Mouse (Mus musculus): Measurements from ENCODE around the gene Kbtbd13. TPM values are rescaled to one million over a fixed set of nuclear protein-coding genes. Genes with fewer than 3 reads are reported as not detected.
A peak's percentile ranks its signal among the peaks of the same experiment; 100 is the strongest.

Kbtbd13 gene
- polyA plus RNA-seq, 1 experiment from 2014 or later: 0.83 TPM

DNA sequence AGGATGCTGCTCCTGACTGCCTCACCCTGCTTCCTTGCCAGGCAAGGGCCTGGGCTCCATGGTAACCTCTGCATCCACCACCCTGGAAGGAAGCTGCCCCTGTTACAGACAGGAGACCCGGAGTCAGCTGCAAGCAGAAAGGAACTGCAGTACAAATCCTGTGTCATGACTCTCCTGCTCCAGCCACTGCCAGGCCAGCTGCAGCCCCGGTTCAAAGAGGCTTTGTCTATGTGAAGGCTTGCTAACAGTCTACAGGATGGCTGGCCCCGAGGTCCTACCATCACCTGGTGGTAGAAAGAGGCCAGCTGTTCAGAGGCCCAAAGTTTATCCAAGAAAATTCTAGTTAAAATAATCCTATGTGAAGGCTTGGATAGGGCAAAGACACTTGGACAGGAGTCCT, 19.9 kb upstream of the Kbtbd13 start:
- H3K4me1 ChIP-seq: no peaks in the 10 kb centered on the region
- no peak overlapping the region for H3K4me3 ChIP-seq
- H3K9me3 ChIP-seq (replicated peaks): no peaks in the 10 kb centered on the region
- 72% methylated on average over 3 of the region's 3 CpGs for WGBS
- no peak for DNase-seq (ENCODE audit: low spot score)
- no peaks in the 10 kb centered on the region for H3K27me3 ChIP-seq (ENCODE audit: low read depth, poor library complexity, severe bottlenecking)
- no peaks in the 10 kb centered on the region for H3K36me3 ChIP-seq
- H3K27ac ChIP-seq: no peak overlapping the region

DNA sequence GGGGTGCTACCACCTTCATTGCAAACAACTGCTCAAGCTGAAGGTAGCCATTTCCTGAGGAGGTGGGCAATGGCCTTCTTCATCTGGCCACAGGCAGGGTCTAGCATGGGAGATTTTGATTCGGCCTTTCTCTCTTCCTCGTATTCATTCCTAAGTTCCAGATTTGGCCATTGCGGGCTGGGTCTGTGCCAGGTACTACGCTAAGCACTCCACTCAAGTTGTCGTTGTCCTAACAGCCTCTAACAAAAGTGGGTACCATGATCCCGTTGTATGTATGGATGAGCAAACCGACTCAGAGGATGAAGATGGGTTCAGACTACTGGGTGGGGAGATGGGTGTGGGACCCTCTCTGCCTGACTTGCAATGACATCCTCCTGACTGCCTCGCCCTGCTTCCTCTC, 18.9 kb upstream of the Kbtbd13 start:
- H3K9me3 ChIP-seq (replicated peaks): no peaks in the 10 kb centered on the region
- no peaks in the 10 kb centered on the region for H3K4me1 ChIP-seq
- H3K36me3 ChIP-seq: no peaks in the 10 kb centered on the region
- H3K27me3 ChIP-seq (ENCODE audit: low read depth, poor library complexity, severe bottlenecking): no peaks in the 10 kb centered on the region
- no peak overlapping the region for H3K4me3 ChIP-seq
- no peak for DNase-seq (ENCODE audit: low spot score)
- H3K27ac ChIP-seq: no peak overlapping the region
- WGBS: 96% methylated on average over 8 of the region's 8 CpGs

DNA sequence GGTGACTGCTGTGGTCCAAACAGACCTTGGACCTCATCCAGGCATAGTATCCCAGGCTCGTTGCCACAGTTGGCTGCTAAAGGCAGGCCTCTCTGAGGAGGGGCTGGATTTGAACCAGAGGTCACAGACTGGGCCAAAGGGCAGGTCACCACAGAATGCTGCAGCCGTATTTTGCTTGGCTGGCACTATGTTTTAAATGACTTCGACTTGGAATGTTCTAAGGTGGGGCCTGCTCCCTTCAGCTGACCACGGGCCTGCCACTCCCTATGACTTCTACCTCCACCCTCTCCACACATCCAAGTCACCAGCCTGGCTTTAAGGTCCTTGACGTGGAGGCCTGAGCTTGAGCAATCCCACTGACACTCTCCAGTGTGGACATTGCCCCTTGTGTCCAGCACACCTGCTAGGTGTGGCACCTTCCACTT, 17.4 kb upstream of the Kbtbd13 start:
- Histone ChIP-seq H3K4me3 (no peak overlapping the region), H3K27ac (no peak overlapping the region), H3K36me3 (no peaks in the 10 kb centered on the region), H3K9me3 (replicated peaks) (no peaks in the 10 kb centered on the region), H3K4me1 (no peaks in the 10 kb centered on the region), H3K27me3 (ENCODE audit: low read depth, poor library complexity, severe bottlenecking) (no peaks in the 10 kb centered on the region)
- no peak for DNase-seq (ENCODE audit: low spot score)
- WGBS: 74% methylated on average over 5 of the region's 5 CpGs

DNA sequence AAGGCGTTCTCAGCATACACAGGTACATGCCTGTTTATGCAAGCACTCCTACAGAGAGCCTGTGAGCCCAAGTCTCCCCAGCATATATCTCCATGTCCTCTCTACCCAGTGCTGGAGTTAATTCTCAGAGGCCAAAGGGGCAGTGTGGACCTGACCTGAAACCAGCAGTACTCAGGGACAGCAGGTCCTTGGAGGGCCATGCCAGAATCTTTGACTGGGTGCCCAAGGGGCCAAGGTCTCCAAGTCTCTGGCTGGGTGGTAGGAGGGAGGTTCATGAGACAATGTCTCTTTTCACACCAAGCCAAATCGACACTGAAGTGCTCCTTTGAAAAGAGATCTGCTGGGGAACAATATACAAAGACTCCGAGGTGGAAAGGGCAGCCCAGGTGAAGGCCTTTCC, 16.4 kb upstream of the Kbtbd13 start:
- Histone ChIP-seq H3K27ac (no peak overlapping the region), H3K36me3 (no peaks in the 10 kb centered on the region), H3K4me1 (no peaks in the 10 kb centered on the region), H3K4me3 (no peak overlapping the region), H3K27me3 (ENCODE audit: low read depth, poor library complexity, severe bottlenecking) (no peaks in the 10 kb centered on the region), H3K9me3 (replicated peaks) (no peaks in the 10 kb centered on the region)
- 75% methylated on average over 3 of the region's 3 CpGs for WGBS
- no peak for DNase-seq (ENCODE audit: low spot score)

DNA sequence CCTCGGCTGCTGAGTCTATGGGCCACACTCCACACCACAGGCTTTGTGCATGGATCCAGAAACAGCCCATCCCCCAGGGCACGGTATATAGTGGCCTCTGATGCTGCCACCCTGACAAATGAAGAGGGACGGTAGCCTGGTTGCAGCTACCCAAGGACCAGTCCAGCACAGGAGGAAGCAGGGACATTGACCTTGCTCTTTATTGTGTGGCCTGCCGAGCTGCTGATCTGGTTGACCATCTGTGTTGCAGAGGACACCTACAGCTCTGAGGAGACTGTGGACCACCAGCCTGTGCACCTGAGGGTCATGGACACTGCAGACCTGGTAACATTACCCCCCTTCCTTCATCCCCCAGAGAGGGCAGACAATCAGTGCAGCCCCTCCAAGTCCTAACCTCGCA, 15.9 kb upstream of the Kbtbd13 start:
- Histone ChIP-seq H3K9me3 (replicated peaks) (no peaks in the 10 kb centered on the region), H3K4me1 (no peaks in the 10 kb centered on the region), H3K36me3 (no peaks in the 10 kb centered on the region), H3K27ac (no peak overlapping the region), H3K4me3 (no peak overlapping the region), H3K27me3 (ENCODE audit: low read depth, poor library complexity, severe bottlenecking) (no peaks in the 10 kb centered on the region)
- WGBS: 89% methylated on average over 5 of the region's 5 CpGs
- no peak for DNase-seq (ENCODE audit: low spot score)

DNA sequence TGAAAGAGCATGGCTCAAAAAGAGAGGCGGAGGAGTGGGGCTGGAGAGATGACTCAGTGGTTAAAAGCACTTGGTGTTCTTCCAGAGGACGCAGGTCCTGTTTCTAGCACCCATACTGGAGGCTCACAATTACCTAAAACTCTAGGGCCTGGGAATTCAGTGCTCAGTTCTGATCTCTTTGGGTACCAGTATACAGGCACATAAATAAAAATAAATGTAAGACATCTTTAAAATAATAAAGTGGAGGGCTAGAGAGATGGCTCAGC, 13.7 kb upstream of the Kbtbd13 start:
- 88% methylated on average over 2 of the region's 2 CpGs for WGBS
- no peak overlapping the region for H3K27ac ChIP-seq
- H3K36me3 ChIP-seq: no peaks in the 10 kb centered on the region
- no peak overlapping the region for H3K4me3 ChIP-seq
- H3K9me3 ChIP-seq (replicated peaks): no peaks in the 10 kb centered on the region
- no peaks in the 10 kb centered on the region for H3K4me1 ChIP-seq
- no peaks in the 10 kb centered on the region for H3K27me3 ChIP-seq (ENCODE audit: low read depth, poor library complexity, severe bottlenecking)
- DNase-seq (ENCODE audit: low spot score): no peak

DNA sequence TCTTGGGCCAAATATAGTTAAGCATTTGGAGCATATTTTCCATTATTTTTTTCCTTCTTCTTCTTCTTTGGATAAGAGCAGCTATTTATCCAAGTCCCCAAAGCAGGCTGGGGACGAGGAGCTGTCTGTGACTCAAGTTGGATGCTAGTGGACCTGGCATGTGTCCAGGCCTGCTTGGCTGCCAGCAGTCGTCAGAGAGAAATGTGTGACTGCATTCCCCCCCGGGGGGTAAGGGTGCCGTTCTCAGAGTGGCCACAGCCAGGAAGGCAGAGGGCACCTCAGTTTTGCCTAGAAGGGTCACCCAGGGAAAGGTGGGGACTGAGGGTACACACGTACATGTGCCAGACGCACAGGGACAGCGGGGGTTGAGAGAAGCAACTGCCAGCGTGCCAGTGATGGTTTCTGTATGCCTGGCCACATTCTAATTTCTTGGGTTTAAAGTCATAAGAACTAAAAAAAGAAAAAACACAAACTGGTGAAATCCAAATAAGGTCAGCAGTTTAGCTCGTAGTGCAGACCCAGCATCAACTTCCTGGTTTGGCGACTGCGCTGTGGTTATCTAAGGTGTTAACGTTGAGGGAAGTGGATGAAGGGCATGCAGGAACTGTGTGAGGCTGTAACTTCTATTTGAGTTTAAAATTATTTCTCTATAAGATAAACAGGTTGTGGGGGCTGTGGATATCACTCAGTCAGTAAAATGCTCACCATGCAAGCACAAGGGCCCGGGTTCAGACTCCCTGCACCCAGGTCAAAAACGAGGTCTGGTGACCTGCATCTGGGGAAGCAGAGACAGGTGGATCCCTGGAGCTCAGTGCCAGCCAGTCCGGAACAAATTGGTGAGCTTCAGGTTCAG, 13.1 kb upstream of the Kbtbd13 start:
- Histone ChIP-seq H3K4me3 (no peak overlapping the region), H3K9me3 (replicated peaks) (no peaks in the 10 kb centered on the region), H3K36me3 (no peaks in the 10 kb centered on the region), H3K4me1 (no peaks in the 10 kb centered on the region), H3K27ac (no peak overlapping the region), H3K27me3 (ENCODE audit: low read depth, poor library complexity, severe bottlenecking) (no peaks in the 10 kb centered on the region)
- WGBS: 83% methylated on average over 15 of the region's 15 CpGs
- no peak for DNase-seq (ENCODE audit: low spot score)

DNA sequence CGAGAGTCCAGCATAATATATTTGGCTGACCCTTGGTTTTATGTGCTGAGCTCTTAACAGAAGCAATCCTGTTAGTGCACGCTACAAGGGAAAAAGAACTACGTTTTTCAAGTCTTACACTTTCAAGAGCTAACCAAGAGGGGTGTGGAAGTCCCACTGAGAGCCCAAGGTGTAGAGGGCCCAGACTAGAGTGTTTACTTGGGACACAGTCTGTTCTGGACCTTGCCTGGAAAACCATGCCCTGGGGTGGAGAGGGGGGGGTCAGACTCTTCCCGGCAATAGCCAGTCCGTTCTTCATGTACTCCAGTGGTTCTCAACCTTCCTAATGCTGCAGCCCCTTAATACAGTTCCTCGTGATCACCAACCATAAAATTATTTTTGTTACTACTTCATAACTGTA, 8.5 kb upstream of the Kbtbd13 start:
- Histone ChIP-seq H3K27ac (no peak overlapping the region), H3K4me1 (peaks cover 11% of the 10 kb centered on the region), H3K4me3 (no peak overlapping the region), H3K9me3 (replicated peaks) (no peaks in the 10 kb centered on the region), H3K36me3 (no peaks in the 10 kb centered on the region), H3K27me3 (ENCODE audit: low read depth, poor library complexity, severe bottlenecking) (peaks cover 4% of the 10 kb centered on the region; the same call in 1 of the 2 replicates)
- WGBS: 92% methylated on average over 6 of the region's 6 CpGs
- DNase-seq (ENCODE audit: low spot score): no peak

DNA sequence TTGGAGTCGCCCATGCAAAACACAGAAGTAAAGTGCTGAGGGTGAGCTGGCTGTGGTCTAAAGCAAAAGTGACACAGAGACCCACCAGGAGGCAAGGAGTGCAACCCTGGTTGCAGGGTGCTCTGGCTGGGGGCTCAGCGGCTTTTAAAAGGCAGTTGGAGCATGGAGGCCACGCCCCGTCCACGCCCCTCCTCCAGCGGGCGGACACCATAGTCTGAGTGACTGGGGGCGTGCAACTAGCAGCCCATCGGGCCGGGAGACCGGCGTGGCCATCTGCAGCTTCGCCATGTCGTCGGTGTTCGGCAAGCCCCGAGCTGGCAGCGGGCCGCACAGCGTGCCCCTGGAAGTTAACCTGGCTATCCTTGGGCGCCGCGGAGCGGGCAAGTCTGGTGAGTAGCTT, 6.8 kb upstream of the Kbtbd13 start, which contains the start of gene Rasl12:
TSS of gene Rasl12 (plus strand) at position 228 of the 400 bp plus-strand sequence.
- Histone ChIP-seq H3K4me1 (peaks cover 15% of the 10 kb centered on the region), H3K9me3 (replicated peaks) (no peaks in the 10 kb centered on the region), H3K27me3 (ENCODE audit: low read depth, poor library complexity, severe bottlenecking) (peaks cover 12% of the 10 kb centered on the region), H3K36me3 (no peaks in the 10 kb centered on the region), H3K4me3 (peak within 1 kb of the TSS; percentile 60), H3K27ac (peak within 1 kb of the TSS; percentile 82)
- peak; percentile 88 for DNase-seq (ENCODE audit: low spot score)
- under 1% methylated on average over 24 of the region's 24 CpGs for WGBS

DNA sequence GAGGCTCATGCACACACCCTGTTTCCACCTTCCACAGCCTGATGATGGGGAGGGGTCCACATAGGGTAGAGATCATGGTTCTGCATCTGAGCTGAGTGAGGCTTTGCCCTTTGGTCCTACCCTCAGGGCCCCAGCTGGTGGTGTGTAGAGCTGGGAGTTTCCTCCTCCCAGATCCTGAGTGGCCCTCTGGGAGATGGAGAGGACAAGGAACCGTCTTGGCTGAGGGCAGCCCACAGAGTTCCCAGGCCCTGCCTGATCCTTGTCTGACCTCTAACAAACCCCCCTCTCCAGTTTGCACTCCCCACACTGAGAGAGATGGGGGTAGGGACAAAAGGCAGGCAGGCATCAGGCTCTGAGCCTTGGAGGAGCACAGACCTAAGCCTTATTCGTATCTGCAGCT, 2.9 kb upstream of the Kbtbd13 start:
- Histone ChIP-seq H3K4me3 (no peak overlapping the region), H3K36me3 (0 out of 2 replicates have a peak, but pooled peaks cover 4% of the 10 kb centered on the region), H3K9me3 (replicated peaks) (no peaks in the 10 kb centered on the region), H3K4me1 (peaks cover 25% of the 10 kb centered on the region), H3K27me3 (ENCODE audit: low read depth, poor library complexity, severe bottlenecking) (peaks cover 52% of the 10 kb centered on the region), H3K27ac (no peak overlapping the region)
- WGBS: 80% methylated on average over 2 of the region's 2 CpGs
- DNase-seq (ENCODE audit: low spot score): no peak

DNA sequence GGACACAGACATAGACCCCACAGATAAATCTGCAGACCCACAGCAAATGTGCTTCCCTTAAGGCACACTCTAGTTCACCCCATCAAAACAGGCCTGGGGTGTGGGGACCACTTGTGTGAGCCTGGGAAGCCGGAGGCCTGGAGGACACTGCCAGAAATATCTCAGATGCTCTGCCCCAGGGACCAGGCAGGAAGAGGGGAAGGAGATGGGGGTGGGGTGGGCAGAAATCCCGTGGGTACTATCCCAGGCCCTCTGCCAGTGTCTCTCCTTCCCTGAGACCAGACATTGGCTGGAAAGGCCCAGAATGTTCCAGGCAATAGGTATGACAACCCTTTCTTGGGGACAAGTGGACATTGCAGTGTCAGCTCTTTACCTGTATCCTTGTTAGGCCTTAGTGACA, 2.2 kb upstream of the Kbtbd13 start:
- Histone ChIP-seq H3K4me3 (no peak overlapping the region), H3K27me3 (ENCODE audit: low read depth, poor library complexity, severe bottlenecking) (peaks cover 56% of the 10 kb centered on the region), H3K27ac (no peak overlapping the region), H3K36me3 (0 out of 2 replicates have a peak, but pooled peaks cover 4% of the 10 kb centered on the region), H3K4me1 (peaks cover 21% of the 10 kb centered on the region), H3K9me3 (replicated peaks) (no peaks in the 10 kb centered on the region)
- DNase-seq (ENCODE audit: low spot score): no peak
- WGBS: 53% methylated on average over 2 of the region's 2 CpGs

DNA sequence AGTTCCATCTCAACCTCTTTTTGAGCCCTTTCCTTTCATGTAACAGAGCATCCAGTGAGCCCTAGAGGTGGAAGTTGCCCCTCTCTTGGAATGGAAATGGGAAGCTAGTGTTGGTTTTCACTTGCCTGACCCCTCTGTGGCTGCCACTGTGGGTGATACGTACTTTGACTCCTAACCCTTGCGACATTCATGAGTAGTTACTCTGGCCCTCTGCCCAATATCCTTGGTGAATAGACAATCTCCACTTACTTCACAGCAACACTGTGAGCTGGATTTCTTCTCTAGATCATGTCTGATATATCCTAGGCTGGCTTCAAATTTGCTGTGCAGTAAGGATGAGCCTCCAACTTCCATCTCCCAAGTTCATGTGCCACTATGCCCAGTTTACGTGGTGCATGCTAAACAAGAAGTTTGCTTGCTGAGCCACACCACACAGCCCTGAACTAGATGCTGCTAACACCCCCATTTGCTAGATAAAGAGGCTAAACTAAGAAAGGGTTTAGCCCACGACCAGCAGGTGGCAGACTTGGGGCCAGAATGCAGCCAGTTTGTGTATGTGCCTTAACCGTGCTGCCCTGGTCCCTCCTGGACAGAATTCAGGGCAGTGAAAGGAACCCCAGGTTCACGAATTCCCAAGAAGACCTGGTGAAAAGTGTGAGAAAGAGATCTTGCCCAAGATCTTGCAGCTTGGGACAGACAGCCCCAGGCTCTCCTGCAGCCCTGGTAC, 1.3 kb upstream of the Kbtbd13 start:
- Histone ChIP-seq H3K36me3 (0 out of 2 replicates have a peak, but pooled peaks cover 4% of the 10 kb centered on the region), H3K4me1 (peaks cover 14% of the 10 kb centered on the region), H3K9me3 (replicated peaks) (no peaks in the 10 kb centered on the region), H3K27ac (no peak overlapping the region), H3K4me3 (no peak overlapping the region), H3K27me3 (ENCODE audit: low read depth, poor library complexity, severe bottlenecking) (peaks cover 58% of the 10 kb centered on the region)
- DNase-seq (ENCODE audit: low spot score): peak; percentile 77
- WGBS: 30% methylated on average over 6 of the region's 6 CpGs
